Mouse (Mus musculus) heart, embryonic 16.5 days (tissue): ENCODE measurements around the gene Sema4d. TPM values are rescaled to one million over a fixed set of nuclear protein-coding genes. Genes with fewer than 3 reads are reported as not detected.
A peak's percentile ranks its signal among the peaks of the same experiment; 100 is the strongest.

Experiments
- ATAC-seq: fragments of 200-750 bp; cut with Nextera tagmentation; replicated peaks from 2 replicates; pipeline ENCODE4 v1.8.0; 2017; ENCODE audit warnings: moderate number of reproducible peaks; ENCODE audit not compliant: insufficient read depth, low FRiP score; ENCODE audit errors: extremely low read depth
- H3K27ac ChIP-seq: fragments of 300-500 bp; sonication (generic); 2 replicates; pipeline ENCODE4 v1.5.1; 2014; ENCODE audit warnings: mild to moderate bottlenecking, low read length, control low read depth, moderate library complexity
- H3K27me3 ChIP-seq: fragments of 300-500 bp; sonication (generic); 2 replicates; pipeline ENCODE4 v1.6.1; 2014; ENCODE audit warnings: low read length, mixed read lengths; ENCODE audit not compliant: control insufficient read depth, insufficient read depth
- H3K36me3 ChIP-seq: fragments of 300-500 bp; sonication (generic); 2 replicates; pipeline ENCODE4 v1.6.1; 2014; ENCODE audit not compliant: control insufficient read depth, insufficient read depth
- H3K4me1 ChIP-seq: fragments of 300-500 bp; sonication (generic); 2 replicates; pipeline ENCODE4 v1.6.1; 2014; ENCODE audit warnings: low read length, mixed read lengths; ENCODE audit not compliant: control insufficient read depth, insufficient read depth
- H3K4me2 ChIP-seq: fragments of 300-500 bp; sonication (generic); 2 replicates; pipeline ENCODE4 v1.6.1; 2014; ENCODE audit warnings: low read depth, mild to moderate bottlenecking, control low read depth, low read length
- H3K4me3 ChIP-seq: fragments of 300-500 bp; sonication (generic); 2 replicates; pipeline ENCODE4 v1.5.1; 2014; ENCODE audit warnings: mild to moderate bottlenecking, control low read depth, low read length
- H3K9ac ChIP-seq: fragments of 300-500 bp; sonication (generic); 2 replicates; pipeline ENCODE4 v1.6.1; 2014; ENCODE audit warnings: low read length, control low read depth
- H3K9me3 ChIP-seq: fragments of 300-500 bp; sonication (generic); replicated peaks from 2 replicates; pipeline ENCODE4 v1.6.1; 2016; ENCODE audit warnings: low read length; ENCODE audit not compliant: control insufficient read depth
- WGBS: fragments of 180-500 bp; shearing (Covaris S2); extraction: QIAGEN DNeasy Blood & Tissue Kit; methylation state at CpG from one replicate; pipeline ENCODE4 v1.1.7; 2014; 5-methylcytosine and 5-hydroxymethylcytosine counted together
- polyA plus RNA-seq: library from polyadenylated mRNA; unstranded; fragments of >200 nt; fragmentation: Nextera tagmentation; extraction: Ambion mirVana; gene quantifications from 2 replicates; pipeline ENCODE4 v1.2.1, GENCODE M21; 2015

The Sema4d gene
- polyA plus RNA-seq, 1 experiment from 2014 or later, result 22.5 TPM

GRCm38 (mm10) chr13:51734556-51734955 lies 59.0 kb downstream of the Sema4d start:
- H3K4me3 ChIP-seq, result no peak overlapping the region
- no peaks in the 10 kb centered on the region for H3K27me3 ChIP-seq
- no peak for ATAC-seq
- peaks cover 34% of the 10 kb centered on the region for H3K4me1 ChIP-seq
- H3K27ac ChIP-seq, result no peak overlapping the region
- WGBS, result 85% methylated on average over 4 of the region's 4 CpGs
- H3K36me3 ChIP-seq, result no peaks in the 10 kb centered on the region
- no peak overlapping the region for H3K9ac ChIP-seq
- H3K4me2 ChIP-seq, result no peak overlapping the region
- H3K9me3 ChIP-seq, result no peaks in the 10 kb centered on the region

DNA sequence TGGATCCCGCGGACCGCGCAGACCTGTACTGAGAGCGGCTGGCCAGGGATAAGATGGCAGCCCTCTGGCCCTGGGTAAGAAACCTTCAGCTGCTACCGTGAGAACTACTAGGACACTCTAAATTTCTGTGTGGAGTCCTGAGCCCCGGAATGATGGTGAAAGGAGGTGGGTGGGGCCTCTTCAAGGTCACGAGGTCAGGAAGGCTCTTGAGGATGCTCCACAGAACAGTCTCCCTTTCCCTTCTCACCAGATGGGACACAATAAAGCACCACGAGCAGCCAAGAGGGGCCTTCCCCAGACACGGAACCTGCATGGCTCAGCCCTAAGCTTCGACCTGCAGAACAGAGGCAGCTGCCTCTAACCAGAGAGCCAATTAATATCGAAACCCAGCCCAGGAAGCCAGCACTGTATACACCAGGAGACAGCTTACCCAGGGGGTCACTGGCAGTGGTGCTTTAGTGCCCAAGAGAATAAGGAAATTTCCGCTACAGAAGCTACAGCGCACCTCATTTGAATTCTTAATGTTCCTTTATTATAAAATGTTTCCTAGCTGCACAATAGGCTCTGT lies 61.4 kb downstream of the Sema4d start:
- 79% methylated on average over 14 of the region's 14 CpGs for WGBS
- no peak for ATAC-seq

GRCm38 (mm10) chr13:51731474-51731873 lies 62.1 kb downstream of the Sema4d start:
- ATAC-seq, result no peak
- Histone ChIP-seq H3K9ac (no peak overlapping the region), H3K36me3 (no peaks in the 10 kb centered on the region), H3K4me3 (no peak overlapping the region), H3K9me3 (no peaks in the 10 kb centered on the region), H3K4me2 (no peak overlapping the region), H3K27ac (no peak overlapping the region), H3K4me1 (peaks cover 26% of the 10 kb centered on the region), H3K27me3 (no peaks in the 10 kb centered on the region)
- 91% methylated on average over 7 of the region's 7 CpGs for WGBS

More for the DNA sequence above, 61.4 kb downstream of the Sema4d start:
- no peak overlapping the region for H3K4me2 ChIP-seq
- H3K4me1 ChIP-seq, result peaks cover 31% of the 10 kb centered on the region
- H3K9me3 ChIP-seq, result no peaks in the 10 kb centered on the region
- no peaks in the 10 kb centered on the region for H3K27me3 ChIP-seq
- no peak overlapping the region for H3K27ac ChIP-seq
- no peaks in the 10 kb centered on the region for H3K36me3 ChIP-seq
- H3K4me3 ChIP-seq, result no peak overlapping the region
- no peak overlapping the region for H3K9ac ChIP-seq

DNA sequence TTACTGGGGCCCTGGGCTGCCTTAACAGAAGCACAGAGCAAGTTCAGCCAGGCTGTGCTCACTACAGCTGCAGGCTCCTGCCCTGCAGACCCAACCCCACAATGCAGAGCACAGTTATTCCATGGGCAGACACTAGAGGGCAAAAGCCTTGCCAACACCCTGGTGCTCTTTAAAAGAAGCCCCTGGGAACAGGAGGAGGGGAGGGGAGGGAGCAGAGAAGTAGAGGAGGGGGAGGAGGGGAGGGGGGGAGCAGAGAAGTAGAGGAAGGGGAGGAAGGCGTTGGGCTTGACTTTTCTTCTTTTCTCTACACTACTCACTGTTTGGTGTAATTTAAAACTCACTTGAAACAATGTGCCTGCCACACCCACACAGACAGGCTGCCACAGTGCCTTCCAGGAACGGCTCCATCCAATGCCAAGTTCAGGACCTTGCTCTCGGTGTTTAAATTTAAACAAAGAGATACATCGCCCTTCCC lies 63.6 kb downstream of the Sema4d start:
- WGBS, result 14% methylated on average over 4 of the region's 4 CpGs
- Histone ChIP-seq H3K9me3 (no peaks in the 10 kb centered on the region), H3K4me1 (peaks cover 19% of the 10 kb centered on the region), H3K4me3 (no peak overlapping the region), H3K36me3 (no peaks in the 10 kb centered on the region), H3K9ac (no peak overlapping the region), H3K27ac (peak overlapping the region; percentile 47), H3K27me3 (no peaks in the 10 kb centered on the region), H3K4me2 (no peak overlapping the region)
- peak; percentile 35; the same call in 1 of the 2 replicates for ATAC-seq

DNA sequence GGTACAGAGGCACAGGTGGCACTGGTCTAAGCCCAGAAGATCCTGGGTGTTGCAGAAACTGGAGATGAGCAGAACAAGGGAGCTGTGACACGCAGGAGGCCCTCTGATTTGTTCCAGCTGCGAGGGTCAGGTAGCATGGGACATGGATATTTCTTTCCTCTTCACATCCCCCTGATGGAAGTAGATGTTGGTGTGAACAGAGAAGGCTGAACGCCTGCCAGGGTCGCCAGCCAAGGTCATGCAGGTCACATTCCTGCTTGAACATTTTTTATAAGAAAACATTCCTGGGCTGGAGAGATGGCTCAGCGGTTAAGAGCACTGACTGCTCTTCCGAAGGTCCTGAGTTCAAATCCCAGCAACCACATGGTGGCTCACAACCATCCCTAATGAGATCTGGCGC lies 66.2 kb downstream of the Sema4d start:
- Histone ChIP-seq H3K27me3 (no peaks in the 10 kb centered on the region), H3K4me1 (peaks cover 19% of the 10 kb centered on the region), H3K9ac (no peak overlapping the region), H3K4me2 (no peak overlapping the region), H3K27ac (no peak overlapping the region; the same call in 1 of the 2 replicates), H3K36me3 (no peaks in the 10 kb centered on the region), H3K4me3 (no peak overlapping the region), H3K9me3 (no peaks in the 10 kb centered on the region)
- 63% methylated on average over 6 of the region's 7 CpGs for WGBS
- no peak for ATAC-seq

DNA sequence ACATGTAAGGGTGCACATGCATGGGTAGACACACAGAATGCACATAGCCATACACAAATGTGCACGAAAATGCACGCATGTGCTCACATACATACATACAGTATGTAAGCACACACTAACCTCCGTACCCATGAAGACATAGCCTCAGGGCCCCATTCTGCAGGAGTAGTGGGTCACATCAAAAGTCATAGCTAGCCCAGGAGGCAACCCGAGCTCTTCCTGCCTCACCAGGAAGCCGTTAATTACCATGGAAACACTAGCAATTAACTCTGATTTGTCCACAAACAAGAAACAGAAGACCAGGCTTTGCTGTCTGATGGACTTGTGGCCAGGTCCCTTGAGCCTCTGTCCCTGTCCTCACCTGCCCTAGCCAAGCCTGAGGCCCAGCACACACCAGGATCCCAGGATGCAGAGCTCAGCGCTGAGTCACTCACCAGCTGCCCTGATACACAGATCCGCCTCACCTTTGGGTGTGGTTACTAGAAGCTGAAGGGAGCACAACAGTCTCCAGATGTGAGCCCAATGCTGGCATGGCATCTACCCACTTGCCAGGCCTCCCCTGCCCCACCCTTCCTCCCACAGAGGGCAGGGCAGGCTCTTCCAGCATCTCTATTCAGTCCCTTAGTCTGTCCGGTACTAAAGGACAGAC lies 67.5 kb downstream of the Sema4d start:
- H3K4me2 ChIP-seq, result no peak overlapping the region
- no peak overlapping the region for H3K27ac ChIP-seq
- no peak overlapping the region for H3K4me3 ChIP-seq
- 67% methylated on average over 8 of the region's 8 CpGs for WGBS
- H3K9me3 ChIP-seq, result no peaks in the 10 kb centered on the region
- H3K4me1 ChIP-seq, result peaks cover 19% of the 10 kb centered on the region
- ATAC-seq, result no peak
- no peaks in the 10 kb centered on the region for H3K27me3 ChIP-seq
- no peak overlapping the region for H3K9ac ChIP-seq
- peaks cover 3% of the 10 kb centered on the region; the same call in 1 of the 2 replicates for H3K36me3 ChIP-seq

- Histone ChIP-seq H3K9ac (no peak overlapping the region), H3K36me3 (peaks cover 3% of the 10 kb centered on the region; the same call in 1 of the 2 replicates), H3K9me3 (no peaks in the 10 kb centered on the region), H3K27ac (no peak overlapping the region), H3K4me3 (no peak overlapping the region), H3K4me1 (peaks cover 17% of the 10 kb centered on the region), H3K27me3 (no peaks in the 10 kb centered on the region), H3K4me2 (no peak overlapping the region)
- ATAC-seq, result no peak
- WGBS, result 88% methylated on average over 7 of the region's 7 CpGs
Observed at GRCm38 (mm10) chr13:51725446-51725845, 68.1 kb downstream of the Sema4d start.

- H3K4me3 ChIP-seq, result no peak overlapping the region
- no peak overlapping the region for H3K27ac ChIP-seq
- ATAC-seq, result no peak
Observed at GRCm38 (mm10) chr13:51724566-51724965, 69.0 kb downstream of the Sema4d start.

DNA sequence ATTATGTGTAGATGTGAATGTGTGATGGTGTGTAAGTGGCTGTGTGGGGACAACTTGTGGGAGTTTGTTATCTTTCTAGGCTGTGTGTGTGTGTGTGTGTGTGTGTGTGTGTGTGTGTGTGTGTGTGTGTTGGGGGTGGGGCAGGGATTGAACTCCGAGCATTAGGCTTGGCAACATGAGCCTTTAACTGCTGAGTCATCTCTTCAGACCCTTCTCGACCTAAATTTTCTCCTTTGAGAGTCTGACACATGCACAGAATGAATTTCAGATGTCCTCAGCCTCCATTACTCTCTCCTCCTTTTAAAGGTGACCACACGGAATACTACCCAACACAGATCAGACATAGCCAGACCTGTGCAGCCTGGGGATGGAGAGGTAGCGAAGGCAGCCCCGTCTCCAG lies 70.4 kb downstream of the Sema4d start:
- no peak overlapping the region for H3K4me2 ChIP-seq
- H3K27me3 ChIP-seq, result no peaks in the 10 kb centered on the region
- peaks cover 11% of the 10 kb centered on the region for H3K36me3 ChIP-seq
- no peaks in the 10 kb centered on the region for H3K4me1 ChIP-seq
- H3K9ac ChIP-seq, result no peak overlapping the region
- H3K4me3 ChIP-seq, result no peak overlapping the region
- WGBS, result 71% methylated on average over 5 of the region's 5 CpGs
- no peak overlapping the region for H3K27ac ChIP-seq
- no peak for ATAC-seq
- no peaks in the 10 kb centered on the region for H3K9me3 ChIP-seq

More at GRCm38 (mm10) chr13:51724566-51724965, 69.0 kb downstream of the Sema4d start:
- no peak overlapping the region for H3K4me2 ChIP-seq
- H3K4me1 ChIP-seq, result peaks cover 8% of the 10 kb centered on the region
- no peaks in the 10 kb centered on the region for H3K27me3 ChIP-seq
- H3K36me3 ChIP-seq, result peaks cover 3% of the 10 kb centered on the region; the same call in 1 of the 2 replicates
- H3K9me3 ChIP-seq, result no peaks in the 10 kb centered on the region
- H3K9ac ChIP-seq, result no peak overlapping the region
- WGBS, result 70% methylated on average over 6 of the region's 6 CpGs
